Mouse (Mus musculus): ENCODE results near the gene Pcdh7. TPM values are rescaled to one million over a fixed set of nuclear protein-coding genes. Genes with fewer than 3 reads are reported as not detected.
A peak's percentile ranks its signal among the peaks of the same experiment; 100 is the strongest.

The Pcdh7 gene
- polyA plus RNA-seq, 1 experiment from 2014 or later, result 16.0 TPM

- Histone ChIP-seq H3K36me3 (ENCODE audit: control insufficient read depth, insufficient read depth) (no peaks in the 10 kb centered on the region), H3K27ac (ENCODE audit: low read length) (no peak overlapping the region), H3K9me3 (ENCODE audit: control insufficient read depth, low read length) (no peaks in the 10 kb centered on the region), H3K4me2 (ENCODE audit: low read length) (no peak overlapping the region), H3K4me3 (replicated peaks; ENCODE audit: low read length) (no peak overlapping the region), H3K27me3 (replicated peaks; ENCODE audit: control insufficient read depth, insufficient read depth, low read length) (no peaks in the 10 kb centered on the region), H3K4me1 (replicated peaks; ENCODE audit: control insufficient read depth, insufficient read depth, low read length) (no peaks in the 10 kb centered on the region), H3K9ac (replicated peaks; ENCODE audit: low read depth, low read length) (no peak overlapping the region)
- ATAC-seq, result no peak
- WGBS, result 73% methylated on average over 3 of the region's 3 CpGs
Measured at GRCm38 (mm10) chr5:57857316-57857715, 139.5 kb downstream of the Pcdh7 start.

GRCm38 (mm10) chr5:57864254-57864653, 146.5 kb downstream of the Pcdh7 start:
- H3K27me3 ChIP-seq (replicated peaks; ENCODE audit: control insufficient read depth, insufficient read depth, low read length), result no peaks in the 10 kb centered on the region
- H3K4me1 ChIP-seq (replicated peaks; ENCODE audit: control insufficient read depth, insufficient read depth, low read length), result no peaks in the 10 kb centered on the region; the same call in none of the 2 replicates
- H3K27ac ChIP-seq (ENCODE audit: low read length), result no peak overlapping the region
- WGBS, result 98% methylated on average over 3 of the region's 3 CpGs
- no peaks in the 10 kb centered on the region for H3K9me3 ChIP-seq (ENCODE audit: control insufficient read depth, low read length)
- ATAC-seq, result no peak
- H3K4me3 ChIP-seq (replicated peaks; ENCODE audit: low read length), result no peak overlapping the region
- H3K4me2 ChIP-seq (ENCODE audit: low read length), result no peak overlapping the region
- H3K9ac ChIP-seq (replicated peaks; ENCODE audit: low read depth, low read length), result no peak overlapping the region
- H3K36me3 ChIP-seq (ENCODE audit: control insufficient read depth, insufficient read depth), result no peaks in the 10 kb centered on the region

GRCm38 (mm10) chr5:57865256-57865655, 147.5 kb downstream of the Pcdh7 start:
- Histone ChIP-seq H3K9ac (replicated peaks; ENCODE audit: low read depth, low read length) (no peak overlapping the region), H3K4me2 (ENCODE audit: low read length) (no peak overlapping the region), H3K27me3 (replicated peaks; ENCODE audit: control insufficient read depth, insufficient read depth, low read length) (no peaks in the 10 kb centered on the region), H3K27ac (ENCODE audit: low read length) (no peak overlapping the region), H3K9me3 (ENCODE audit: control insufficient read depth, low read length) (no peaks in the 10 kb centered on the region), H3K36me3 (ENCODE audit: control insufficient read depth, insufficient read depth) (no peaks in the 10 kb centered on the region), H3K4me3 (replicated peaks; ENCODE audit: low read length) (no peak overlapping the region), H3K4me1 (replicated peaks; ENCODE audit: control insufficient read depth, insufficient read depth, low read length) (no peaks in the 10 kb centered on the region; the same call in none of the 2 replicates)
- WGBS, result 76% methylated on average over 3 of the region's 3 CpGs
- no peak for ATAC-seq

GRCm38 (mm10) chr5:57866097-57866496, 148.3 kb downstream of the Pcdh7 start:
- H3K4me2 ChIP-seq (ENCODE audit: low read length), result no peak overlapping the region
- H3K9me3 ChIP-seq (ENCODE audit: control insufficient read depth, low read length), result no peaks in the 10 kb centered on the region
- H3K4me3 ChIP-seq (replicated peaks; ENCODE audit: low read length), result no peak overlapping the region
- H3K27ac ChIP-seq (ENCODE audit: low read length), result no peak overlapping the region
- H3K9ac ChIP-seq (replicated peaks; ENCODE audit: low read depth, low read length), result no peak overlapping the region
- no peaks in the 10 kb centered on the region for H3K36me3 ChIP-seq (ENCODE audit: control insufficient read depth, insufficient read depth)
- WGBS, result 33% methylated on average over 1 of the region's 1 CpGs
- no peaks in the 10 kb centered on the region; the same call in none of the 2 replicates for H3K4me1 ChIP-seq (replicated peaks; ENCODE audit: control insufficient read depth, insufficient read depth, low read length)
- peak; percentile 57 for ATAC-seq
- no peaks in the 10 kb centered on the region for H3K27me3 ChIP-seq (replicated peaks; ENCODE audit: control insufficient read depth, insufficient read depth, low read length)

GRCm38 (mm10) chr5:57867906-57868305, 150.1 kb downstream of the Pcdh7 start:
- no peaks in the 10 kb centered on the region for H3K9me3 ChIP-seq (ENCODE audit: control insufficient read depth, low read length)
- no peaks in the 10 kb centered on the region for H3K27me3 ChIP-seq (replicated peaks; ENCODE audit: control insufficient read depth, insufficient read depth, low read length)
- no peak for ATAC-seq
- H3K9ac ChIP-seq (replicated peaks; ENCODE audit: low read depth, low read length), result no peak overlapping the region
- H3K4me1 ChIP-seq (replicated peaks; ENCODE audit: control insufficient read depth, insufficient read depth, low read length), result no peaks in the 10 kb centered on the region; the same call in none of the 2 replicates
- H3K36me3 ChIP-seq (ENCODE audit: control insufficient read depth, insufficient read depth), result no peaks in the 10 kb centered on the region
- H3K4me2 ChIP-seq (ENCODE audit: low read length), result no peak overlapping the region
- H3K27ac ChIP-seq (ENCODE audit: low read length), result no peak overlapping the region
- H3K4me3 ChIP-seq (replicated peaks; ENCODE audit: low read length), result no peak overlapping the region
- 52% methylated on average over 2 of the region's 2 CpGs for WGBS

- Histone ChIP-seq H3K9ac (replicated peaks; ENCODE audit: low read depth, low read length) (no peak overlapping the region), H3K4me2 (ENCODE audit: low read length) (no peak overlapping the region), H3K4me1 (replicated peaks; ENCODE audit: control insufficient read depth, insufficient read depth, low read length) (no peaks in the 10 kb centered on the region; the same call in none of the 2 replicates), H3K9me3 (ENCODE audit: control insufficient read depth, low read length) (no peaks in the 10 kb centered on the region), H3K27me3 (replicated peaks; ENCODE audit: control insufficient read depth, insufficient read depth, low read length) (no peaks in the 10 kb centered on the region), H3K27ac (ENCODE audit: low read length) (no peak overlapping the region), H3K36me3 (ENCODE audit: control insufficient read depth, insufficient read depth) (no peaks in the 10 kb centered on the region), H3K4me3 (replicated peaks; ENCODE audit: low read length) (no peak overlapping the region)
- WGBS, result 47% methylated on average over 4 of the region's 4 CpGs
- ATAC-seq, result no peak
Measured at GRCm38 (mm10) chr5:57868702-57869101, 150.9 kb downstream of the Pcdh7 start.

GRCm38 (mm10) chr5:57870727-57871126, 153.0 kb downstream of the Pcdh7 start:
- Histone ChIP-seq H3K4me2 (ENCODE audit: low read length) (no peak overlapping the region), H3K9ac (replicated peaks; ENCODE audit: low read depth, low read length) (no peak overlapping the region), H3K9me3 (ENCODE audit: control insufficient read depth, low read length) (no peaks in the 10 kb centered on the region), H3K27ac (ENCODE audit: low read length) (no peak overlapping the region), H3K4me1 (replicated peaks; ENCODE audit: control insufficient read depth, insufficient read depth, low read length) (no peaks in the 10 kb centered on the region; the same call in none of the 2 replicates), H3K36me3 (ENCODE audit: control insufficient read depth, insufficient read depth) (no peaks in the 10 kb centered on the region), H3K4me3 (replicated peaks; ENCODE audit: low read length) (no peak overlapping the region), H3K27me3 (replicated peaks; ENCODE audit: control insufficient read depth, insufficient read depth, low read length) (no peaks in the 10 kb centered on the region)
- no peak for ATAC-seq
- 62% methylated on average over 1 of the region's 1 CpGs for WGBS

- Histone ChIP-seq H3K9ac (replicated peaks; ENCODE audit: low read depth, low read length) (no peak overlapping the region), H3K4me3 (replicated peaks; ENCODE audit: low read length) (no peak overlapping the region), H3K4me1 (replicated peaks; ENCODE audit: control insufficient read depth, insufficient read depth, low read length) (no peaks in the 10 kb centered on the region), H3K4me2 (ENCODE audit: low read length) (no peak overlapping the region), H3K27ac (ENCODE audit: low read length) (no peak overlapping the region), H3K27me3 (replicated peaks; ENCODE audit: control insufficient read depth, insufficient read depth, low read length) (no peaks in the 10 kb centered on the region), H3K36me3 (ENCODE audit: control insufficient read depth, insufficient read depth) (no peaks in the 10 kb centered on the region), H3K9me3 (ENCODE audit: control insufficient read depth, low read length) (no peaks in the 10 kb centered on the region)
- ATAC-seq, result no peak
Measured at GRCm38 (mm10) chr5:57884982-57885381, 167.2 kb downstream of the Pcdh7 start.

- Histone ChIP-seq H3K9ac (replicated peaks; ENCODE audit: low read depth, low read length) (no peak overlapping the region), H3K27me3 (replicated peaks; ENCODE audit: control insufficient read depth, insufficient read depth, low read length) (no peaks in the 10 kb centered on the region), H3K27ac (ENCODE audit: low read length) (no peak overlapping the region), H3K9me3 (ENCODE audit: control insufficient read depth, low read length) (no peaks in the 10 kb centered on the region), H3K4me3 (replicated peaks; ENCODE audit: low read length) (no peak overlapping the region), H3K4me1 (replicated peaks; ENCODE audit: control insufficient read depth, insufficient read depth, low read length) (no peaks in the 10 kb centered on the region), H3K36me3 (ENCODE audit: control insufficient read depth, insufficient read depth) (no peaks in the 10 kb centered on the region), H3K4me2 (ENCODE audit: low read length) (no peak overlapping the region)
- WGBS, result 69% methylated on average over 7 of the region's 7 CpGs
- no peak for ATAC-seq
Measured at GRCm38 (mm10) chr5:57899018-57899614, 181.3 kb downstream of the Pcdh7 start.

- no peak overlapping the region for H3K4me2 ChIP-seq (ENCODE audit: low read length)
- ATAC-seq, result no peak
- no peaks in the 10 kb centered on the region for H3K9me3 ChIP-seq (ENCODE audit: control insufficient read depth, low read length)
- WGBS, result 82% methylated on average over 4 of the region's 4 CpGs
- H3K27ac ChIP-seq (ENCODE audit: low read length), result no peak overlapping the region
- H3K27me3 ChIP-seq (replicated peaks; ENCODE audit: control insufficient read depth, insufficient read depth, low read length), result no peaks in the 10 kb centered on the region
- no peak overlapping the region for H3K4me3 ChIP-seq (replicated peaks; ENCODE audit: low read length)
- H3K4me1 ChIP-seq (replicated peaks; ENCODE audit: control insufficient read depth, insufficient read depth, low read length), result no peaks in the 10 kb centered on the region
- no peak overlapping the region for H3K9ac ChIP-seq (replicated peaks; ENCODE audit: low read depth, low read length)
- H3K36me3 ChIP-seq (ENCODE audit: control insufficient read depth, insufficient read depth), result no peaks in the 10 kb centered on the region
Measured at GRCm38 (mm10) chr5:57907218-57907617, 189.5 kb downstream of the Pcdh7 start.

Measured in forebrain, embryonic 16.5 days (tissue).